Mouse (Mus musculus) limb, embryonic 10.5 days (tissue): Measurements from ENCODE around the gene Tenm4. TPM values are rescaled to one million over a fixed set of nuclear protein-coding genes. Genes with fewer than 3 reads are reported as not detected.

ENCODE experiments used
- DNase-seq: peaks from one replicate; pipeline ENCODE4 v3.0.0-alpha.2; 2017; ENCODE audit warnings: low spot score
- H3K27ac ChIP-seq: fragments of 300-500 bp; sonication (generic); 2 replicates; pipeline ENCODE4 v1.5.1; 2016; ENCODE audit warnings: mild to moderate bottlenecking
- H3K27me3 ChIP-seq: fragments of 300-500 bp; sonication (generic); 2 replicates; pipeline ENCODE4 v1.6.1; 2016; ENCODE audit warnings: low read depth, mild to moderate bottlenecking; ENCODE audit not compliant: poor library complexity, severe bottlenecking
- H3K36me3 ChIP-seq: fragments of 300-500 bp; sonication (generic); 2 replicates; pipeline ENCODE4 v1.6.1; 2016; ENCODE audit warnings: mild to moderate bottlenecking, moderate library complexity
- H3K4me1 ChIP-seq: fragments of 300-500 bp; sonication (generic); 2 replicates; pipeline ENCODE4 v1.6.1; 2016
- H3K4me3 ChIP-seq: fragments of 300-500 bp; sonication (generic); 2 replicates; pipeline ENCODE4 v1.5.1; 2016; ENCODE audit warnings: mild to moderate bottlenecking, moderate library complexity
- H3K9me3 ChIP-seq: fragments of 300-500 bp; sonication (generic); replicated peaks from 2 replicates; pipeline ENCODE4 v1.6.1; 2016; ENCODE audit warnings: mild to moderate bottlenecking
- WGBS: fragments of 180-500 bp; shearing (Covaris S2); methylation state at CpG from one replicate; pipeline ENCODE4 v1.1.7; 2016; 5-methylcytosine and 5-hydroxymethylcytosine counted together
- polyA plus RNA-seq: library from polyadenylated mRNA; unstranded; fragments of >200 nt; fragmentation: Nextera tagmentation; extraction: Ambion mirVana; gene quantifications from 2 replicates; pipeline ENCODE4 v1.2.1, GENCODE M21; 2016

Tenm4 gene
- polyA plus RNA-seq = 25.1 and 32.1 TPM in 2 replicates

GRCm38 (mm10) chr7:96170924-96171595 lies at the start of gene Tenm4:
Gene Tenm4 (plus strand): TSS chr7:96171246.
- Histone ChIP-seq H3K9me3 (no peaks in the 10 kb centered on the region), H3K4me1 (peaks cover 21% of the 10 kb centered on the region), H3K27me3 (0 out of 2 replicates have a peak, but pooled peaks cover 6% of the 10 kb centered on the region), H3K36me3 (no peaks in the 10 kb centered on the region), H3K4me3 (no peak within 1 kb of the TSS), H3K27ac (no peak within 1 kb of the TSS)
- WGBS = 46% methylated on average over 14 of the region's 14 CpGs
- DNase-seq = no peak

- Histone ChIP-seq H3K4me1 (no peaks in the 10 kb centered on the region), H3K27me3 (no peaks in the 10 kb centered on the region), H3K27ac (no peak overlapping the region), H3K36me3 (no peaks in the 10 kb centered on the region), H3K9me3 (no peaks in the 10 kb centered on the region), H3K4me3 (no peak overlapping the region)
- no peak for DNase-seq
- WGBS = 58% methylated on average over 4 of the region's 4 CpGs
These were observed 40.3 kb upstream of the Tenm4 start for GRCm38 (mm10) chr7:96130763-96131162.

- no peaks in the 10 kb centered on the region for H3K36me3 ChIP-seq
- H3K4me3 ChIP-seq = no peak overlapping the region
- no peak overlapping the region for H3K27ac ChIP-seq
- no peaks in the 10 kb centered on the region for H3K9me3 ChIP-seq
- DNase-seq = no peak
- H3K27me3 ChIP-seq = no peaks in the 10 kb centered on the region
- no peaks in the 10 kb centered on the region for H3K4me1 ChIP-seq
- WGBS = 83% methylated on average over 1 of the region's 1 CpGs
These were observed 39.9 kb upstream of the Tenm4 start for GRCm38 (mm10) chr7:96131175-96131574.

GRCm38 (mm10) chr7:96136497-96136961 lies 34.5 kb upstream of the Tenm4 start:
- no peak for DNase-seq
- H3K4me3 ChIP-seq = no peak overlapping the region
- no peaks in the 10 kb centered on the region for H3K36me3 ChIP-seq
- WGBS = 74% methylated on average over 6 of the region's 6 CpGs
- H3K27ac ChIP-seq = no peak overlapping the region
- H3K9me3 ChIP-seq = no peaks in the 10 kb centered on the region
- H3K27me3 ChIP-seq = no peaks in the 10 kb centered on the region
- H3K4me1 ChIP-seq = no peaks in the 10 kb centered on the region

GRCm38 (mm10) chr7:96141876-96142275 lies 29.2 kb upstream of the Tenm4 start:
- 89% methylated on average over 4 of the region's 4 CpGs for WGBS
- no peak for DNase-seq
- Histone ChIP-seq H3K27ac (no peak overlapping the region), H3K36me3 (no peaks in the 10 kb centered on the region), H3K4me3 (no peak overlapping the region), H3K27me3 (no peaks in the 10 kb centered on the region), H3K4me1 (no peaks in the 10 kb centered on the region), H3K9me3 (no peaks in the 10 kb centered on the region)

GRCm38 (mm10) chr7:96142973-96143596 lies 28.0 kb upstream of the Tenm4 start:
- WGBS = 77% methylated on average over 3 of the region's 3 CpGs
- H3K27ac ChIP-seq = no peak overlapping the region
- H3K4me1 ChIP-seq = peaks cover 5% of the 10 kb centered on the region; the same call in 1 of the 2 replicates
- H3K27me3 ChIP-seq = no peaks in the 10 kb centered on the region
- H3K9me3 ChIP-seq = no peaks in the 10 kb centered on the region
- H3K36me3 ChIP-seq = no peaks in the 10 kb centered on the region
- H3K4me3 ChIP-seq = no peak overlapping the region
- DNase-seq = no peak

- Histone ChIP-seq H3K27ac (no peak overlapping the region), H3K4me1 (peaks cover 9% of the 10 kb centered on the region), H3K36me3 (no peaks in the 10 kb centered on the region), H3K27me3 (no peaks in the 10 kb centered on the region), H3K9me3 (no peaks in the 10 kb centered on the region), H3K4me3 (no peak overlapping the region)
- WGBS = 47% methylated on average over 4 of the region's 4 CpGs
- DNase-seq = no peak
These were observed 23.6 kb upstream of the Tenm4 start for GRCm38 (mm10) chr7:96147436-96147835.

GRCm38 (mm10) chr7:96148191-96148590 lies 22.9 kb upstream of the Tenm4 start:
- no peak overlapping the region for H3K27ac ChIP-seq
- H3K9me3 ChIP-seq = no peaks in the 10 kb centered on the region
- H3K4me1 ChIP-seq = peaks cover 17% of the 10 kb centered on the region
- no peak for DNase-seq
- WGBS = 81% methylated on average over 4 of the region's 4 CpGs
- H3K27me3 ChIP-seq = no peaks in the 10 kb centered on the region
- H3K36me3 ChIP-seq = no peaks in the 10 kb centered on the region
- no peak overlapping the region for H3K4me3 ChIP-seq

- no peak overlapping the region for H3K4me3 ChIP-seq
- H3K4me1 ChIP-seq = peaks cover 17% of the 10 kb centered on the region
- H3K9me3 ChIP-seq = no peaks in the 10 kb centered on the region
- no peak overlapping the region for H3K27ac ChIP-seq
- WGBS = 59% methylated on average over 3 of the region's 3 CpGs
- no peaks in the 10 kb centered on the region for H3K36me3 ChIP-seq
- no peaks in the 10 kb centered on the region for H3K27me3 ChIP-seq
- DNase-seq = no peak
These were observed 19.8 kb upstream of the Tenm4 start for GRCm38 (mm10) chr7:96151277-96151676.

- H3K27ac ChIP-seq = peak overlapping the region; percentile 83
- WGBS = 49% methylated on average over 5 of the region's 5 CpGs
- H3K4me3 ChIP-seq = no peak overlapping the region
- H3K27me3 ChIP-seq = no peaks in the 10 kb centered on the region
- H3K4me1 ChIP-seq = peaks cover 17% of the 10 kb centered on the region
- H3K9me3 ChIP-seq = no peaks in the 10 kb centered on the region
- H3K36me3 ChIP-seq = no peaks in the 10 kb centered on the region
- DNase-seq = no peak
These were observed 19.1 kb upstream of the Tenm4 start for GRCm38 (mm10) chr7:96151961-96152360.

GRCm38 (mm10) chr7:96152431-96152830 lies 18.6 kb upstream of the Tenm4 start:
- Histone ChIP-seq H3K36me3 (no peaks in the 10 kb centered on the region), H3K4me3 (peak overlapping the region; percentile 48), H3K27me3 (no peaks in the 10 kb centered on the region), H3K9me3 (no peaks in the 10 kb centered on the region), H3K4me1 (peaks cover 15% of the 10 kb centered on the region), H3K27ac (peak overlapping the region; percentile 83)
- DNase-seq = no peak
- 14% methylated on average over 4 of the region's 4 CpGs for WGBS

- Histone ChIP-seq H3K4me3 (peak overlapping the region; percentile 48), H3K27me3 (no peaks in the 10 kb centered on the region), H3K9me3 (no peaks in the 10 kb centered on the region), H3K36me3 (no peaks in the 10 kb centered on the region), H3K27ac (peak overlapping the region; percentile 83), H3K4me1 (peaks cover 12% of the 10 kb centered on the region)
- under 1% methylated on average over 10 of the region's 10 CpGs for WGBS
- peak; percentile 81 for DNase-seq
These were observed 18.1 kb upstream of the Tenm4 start for GRCm38 (mm10) chr7:96152924-96153359.

GRCm38 (mm10) chr7:96154025-96154424 lies 17.0 kb upstream of the Tenm4 start:
- H3K4me1 ChIP-seq = peaks cover 12% of the 10 kb centered on the region

More at GRCm38 (mm10) chr7:96154025-96154424, 17.0 kb upstream of the Tenm4 start:
- DNase-seq = no peak
- Histone ChIP-seq H3K36me3 (no peaks in the 10 kb centered on the region), H3K27me3 (no peaks in the 10 kb centered on the region), H3K9me3 (no peaks in the 10 kb centered on the region), H3K27ac (no peak overlapping the region), H3K4me3 (no peak overlapping the region)
- WGBS = 78% methylated on average over 3 of the region's 3 CpGs
